Mouse (Mus musculus): ENCODE measurements around the gene Nosip. TPM values are rescaled to one million over a fixed set of nuclear protein-coding genes. Genes with fewer than 3 reads are reported as not detected.
A peak's percentile ranks its signal among the peaks of the same experiment; 100 is the strongest.

Nosip gene
- polyA plus RNA-seq, 1 experiment from 2014 or later, result 53.8 TPM

MicroRNA genes within 50 kb of the gene (microRNA counts, 519-probe panel; counts per million panel counts)
- microRNA mmu-miR-150, result 2,572 counts per million, percentile 63 among the panel's probes with 10 or more counts

Small RNA genes within 50 kb of the gene (microRNA-seq; reads per million reads assigned to microRNA genes)
- gene Mir150, result 29.8 reads per million, percentile 39 among the genes with 10 or more reads in this experiment
- 10.2 reads per million, percentile 27 among the genes with 10 or more reads in this experiment for gene Mir5121
- not detected for gene Mir7054

Other genes starting within 250 kb of the Nosip start
- 79.2 and 81.5 TPM in 2 replicates for gene Nup62, start 246.3 kb upstream of the Nosip start, polyA plus RNA-seq (2015; fragmentation: Nextera tagmentation; extraction: Ambion mirVana)
- gene Il4i1, start 246.0 kb upstream of the Nosip start, polyA plus RNA-seq (2015; fragmentation: Nextera tagmentation; extraction: Ambion mirVana), result 2.4 and 4.6 TPM in 2 replicates
- 2.3 and 2.4 TPM in 2 replicates for gene Atf5, start 245.8 kb upstream of the Nosip start, polyA plus RNA-seq (2015; fragmentation: Nextera tagmentation; extraction: Ambion mirVana)
- 103 and 104 TPM in 2 replicates for gene Akt1s1, start 213.4 kb upstream of the Nosip start, polyA plus RNA-seq (2015; fragmentation: Nextera tagmentation; extraction: Ambion mirVana)
- gene Tbc1d17, start 213.3 kb upstream of the Nosip start, polyA plus RNA-seq (2015; fragmentation: Nextera tagmentation; extraction: Ambion mirVana), result 60.5 and 62.3 TPM in 2 replicates
- 27.7 and 28.0 TPM in 2 replicates for gene Pnkp, start 205.3 kb upstream of the Nosip start, polyA plus RNA-seq (2015; fragmentation: Nextera tagmentation; extraction: Ambion mirVana)
- gene Ptov1, start 192.6 kb upstream of the Nosip start, polyA plus RNA-seq (2015; fragmentation: Nextera tagmentation; extraction: Ambion mirVana), result 210 and 269 TPM in 2 replicates
- 89.4 and 96.0 TPM in 2 replicates for gene Med25, start 169.7 kb upstream of the Nosip start, polyA plus RNA-seq (2015; fragmentation: Nextera tagmentation; extraction: Ambion mirVana)
- 15.3 and 16.0 TPM in 2 replicates for gene Fuz, start 166.3 kb upstream of the Nosip start, polyA plus RNA-seq (2015; fragmentation: Nextera tagmentation; extraction: Ambion mirVana)
- 51.8 and 52.0 TPM in 2 replicates for gene Ap2a1, start 132.9 kb upstream of the Nosip start, polyA plus RNA-seq (2015; fragmentation: Nextera tagmentation; extraction: Ambion mirVana)
- gene Tsks, start 119.2 kb upstream of the Nosip start, polyA plus RNA-seq (2015; fragmentation: Nextera tagmentation; extraction: Ambion mirVana), result 0.12 and 0.40 TPM in 2 replicates
- gene Cpt1c, start 87.6 kb upstream of the Nosip start, polyA plus RNA-seq (2015; fragmentation: Nextera tagmentation; extraction: Ambion mirVana), result 7.6 and 8.9 TPM in 2 replicates
- gene Prmt1, start 75.9 kb upstream of the Nosip start, polyA plus RNA-seq (2015; fragmentation: Nextera tagmentation; extraction: Ambion mirVana), result 355 and 387 TPM in 2 replicates
- gene Irf3, start 64.8 kb upstream of the Nosip start, polyA plus RNA-seq (2015; fragmentation: Nextera tagmentation; extraction: Ambion mirVana), result 71.4 and 73.6 TPM in 2 replicates
- 32.2 and 33.3 TPM in 2 replicates for gene Bcl2l12, start 63.7 kb upstream of the Nosip start, polyA plus RNA-seq (2015; fragmentation: Nextera tagmentation; extraction: Ambion mirVana)
- gene Scaf1, start 46.1 kb upstream of the Nosip start, polyA plus RNA-seq (2015; fragmentation: Nextera tagmentation; extraction: Ambion mirVana), result 22.7 and 26.4 TPM in 2 replicates
- gene Rras, start 44.5 kb upstream of the Nosip start, polyA plus RNA-seq (2015; fragmentation: Nextera tagmentation; extraction: Ambion mirVana), result 74.8 and 85.0 TPM in 2 replicates
- gene Prr12, start 9.5 kb upstream of the Nosip start, polyA plus RNA-seq (2015; fragmentation: Nextera tagmentation; extraction: Ambion mirVana), result 5.6 and 7.3 TPM in 2 replicates
- 12.9 and 16.6 TPM in 2 replicates for gene Prrg2, start 248 bp downstream of the Nosip start, polyA plus RNA-seq (2015; fragmentation: Nextera tagmentation; extraction: Ambion mirVana)
- 207 and 214 TPM in 2 replicates for gene Rcn3, start 29.8 kb downstream of the Nosip start, polyA plus RNA-seq (2015; fragmentation: Nextera tagmentation; extraction: Ambion mirVana)
- gene Fcgrt, start 41.4 kb downstream of the Nosip start, polyA plus RNA-seq (2015; fragmentation: Nextera tagmentation; extraction: Ambion mirVana), result 56.8 and 58.2 TPM in 2 replicates
- gene Rps11, start 62.0 kb downstream of the Nosip start, polyA plus RNA-seq (2015; fragmentation: Nextera tagmentation; extraction: Ambion mirVana), result 809 and 812 TPM in 2 replicates
- gene Rpl13a, start 66.3 kb downstream of the Nosip start, polyA plus RNA-seq (2015; fragmentation: Nextera tagmentation; extraction: Ambion mirVana), result 684 and 727 TPM in 2 replicates
- 0.34 TPM in 1 of 2 replicates, not detected in the other for gene Gm45713, start 73.8 kb downstream of the Nosip start, polyA plus RNA-seq (2015; fragmentation: Nextera tagmentation; extraction: Ambion mirVana)
- gene Flt3l, start 74.0 kb downstream of the Nosip start, polyA plus RNA-seq (2015; fragmentation: Nextera tagmentation; extraction: Ambion mirVana), result 2.3 and 2.8 TPM in 2 replicates
- gene Pih1d1, start 91.9 kb downstream of the Nosip start, polyA plus RNA-seq (2015; fragmentation: Nextera tagmentation; extraction: Ambion mirVana), result 76.8 and 82.5 TPM in 2 replicates
- gene Aldh16a1, start 92.2 kb downstream of the Nosip start, polyA plus RNA-seq (2015; fragmentation: Nextera tagmentation; extraction: Ambion mirVana), result 33.9 and 38.2 TPM in 2 replicates
- gene Slc17a7, start 101.5 kb downstream of the Nosip start, polyA plus RNA-seq (2015; fragmentation: Nextera tagmentation; extraction: Ambion mirVana), result 3.6 and 4.7 TPM in 2 replicates
- gene Gfy, start 117.1 kb downstream of the Nosip start, polyA plus RNA-seq (2015; fragmentation: Nextera tagmentation; extraction: Ambion mirVana), result not detected in 2 replicates
- gene Pth2, start 118.6 kb downstream of the Nosip start, polyA plus RNA-seq (2015; fragmentation: Nextera tagmentation; extraction: Ambion mirVana), result 0.42 TPM in 1 of 2 replicates, not detected in the other
- gene Ccdc155, start 142.5 kb downstream of the Nosip start, polyA plus RNA-seq (2015; fragmentation: Nextera tagmentation; extraction: Ambion mirVana), result 0.58 and 0.75 TPM in 2 replicates
- gene Dkkl1, start 149.7 kb downstream of the Nosip start, polyA plus RNA-seq (2015; fragmentation: Nextera tagmentation; extraction: Ambion mirVana), result 1.2 and 1.4 TPM in 2 replicates
- 88.0 and 92.4 TPM in 2 replicates for gene Tead2, start 153.3 kb downstream of the Nosip start, polyA plus RNA-seq (2015; fragmentation: Nextera tagmentation; extraction: Ambion mirVana)
- gene Cd37, start 176.7 kb downstream of the Nosip start, polyA plus RNA-seq (2015; fragmentation: Nextera tagmentation; extraction: Ambion mirVana), result 5.0 and 9.2 TPM in 2 replicates
- gene Slc6a16, start 178.7 kb downstream of the Nosip start, polyA plus RNA-seq (2015; fragmentation: Nextera tagmentation; extraction: Ambion mirVana), result 0.09 TPM in 1 of 2 replicates, not detected in the other
- gene Slc6a21, start 215.1 kb downstream of the Nosip start, polyA plus RNA-seq (2015; fragmentation: Nextera tagmentation; extraction: Ambion mirVana), result not detected in 2 replicates

Measured in heart, embryonic 16.5 days (tissue).